Mouse (Mus musculus): ENCODE measurements around the gene Olfr807.

DNA sequence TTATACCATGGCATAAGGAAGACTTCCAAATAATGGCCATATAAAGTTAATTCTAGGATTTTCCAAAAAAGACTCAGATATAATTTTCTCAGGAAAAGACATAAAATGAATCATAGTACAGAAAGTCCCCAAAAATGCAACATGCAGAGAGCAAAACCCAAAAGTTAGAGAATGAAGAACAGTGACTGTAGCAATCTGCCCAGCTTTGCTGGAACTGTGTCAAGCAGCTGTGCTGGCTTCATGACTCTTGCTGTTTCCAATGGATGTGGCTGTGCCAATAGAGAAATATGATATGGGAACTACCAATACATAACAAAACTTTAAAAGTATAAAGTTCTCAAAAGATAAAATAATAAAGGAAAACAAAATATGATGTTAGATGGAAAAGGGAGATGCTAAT lies 20.5 kb upstream of the Olfr807 start:
- no peak for TF ChIP-seq POLR2A (IDR thresholded peaks at IDR 0.05; ENCODE audit: borderline replicate concordance, extremely low read depth, insufficient read depth, insufficient read length, poor library complexity, severe bottlenecking)
- TF ChIP-seq CTCF (IDR thresholded peaks at IDR 0.05; ENCODE audit: borderline replicate concordance, extremely low read depth, insufficient read depth, insufficient read length): no peak
